Comparison of ENCODE assay signal across 9 mouse cellular contexts in genomic region chr17:21680019-21680376, GRCm38 (mm10). TPM values are rescaled to one million over a fixed set of nuclear protein-coding genes. Genes with fewer than 3 reads are reported as not detected.
DNase-seq lines count a peak whose midpoint lies in the region; ATAC-seq and TF ChIP-seq lines count a peak whose summit lies in the region.
"Not testable (repeated sequence)": the region's sequence is repeated elsewhere in the genome, so short reads cannot be mapped to it uniquely, and the experiment has no call there.
"Had no signal": no experiment of that assay in that cellular context is flagged by ENCODE, and none has a peak within 500 bp of the region (broad histone marks: within the 10 kb centered on the region; RNA-seq: fewer than 3 reads in every experiment).

No protein-coding gene starts in this region.

- TF ChIP-seq EP300 in CH12.LX (IDR thresholded peaks at IDR 0.05; ENCODE audit: low read length); heart, postnatal 0 days (IDR thresholded peaks at IDR 0.05; ENCODE audit: low read depth): not testable (repeated sequence)

- H3K4me2 ChIP-seq in CH12.LX (ENCODE audit: insufficient read depth, low read depth, poor library complexity, severe bottlenecking) = not testable (repeated sequence)
- H3K4me2 ChIP-seq in forebrain, embryonic 14.5 days (ENCODE audit: low read length) = peak overlapping the region; percentile 48
- H3K4me2 ChIP-seq in heart, postnatal 0 days (ENCODE audit: low read depth, low read length) = peak overlapping the region; percentile 55
- peak overlapping the region; percentile 44 for H3K4me2 ChIP-seq in kidney, embryonic 14.5 days (replicated peaks; ENCODE audit: low read depth, low read length)
- H3K4me2 ChIP-seq in liver, embryonic 13.5 days = peak overlapping the region; percentile 77

- dilution Hi-C loops in CH12.LX (cut with MboI; ENCODE audit: extremely low pct_ligation_motif_present, extremely low pct_unique_long_range_greater_than_20kb, low sequenced_read_pairs) = not testable (repeated sequence)

- H3K36me3 ChIP-seq in CH12.LX (replicated peaks in 1 of 2; ENCODE audit: control insufficient read depth in 1 of 2, insufficient read depth in 1 of 2, low read length in 1 of 2); forebrain, embryonic 14.5 days (ENCODE audit: control insufficient read depth, insufficient read depth, low read length); heart, postnatal 0 days (replicated peaks; ENCODE audit: control insufficient read depth, insufficient read depth, low read length); kidney, embryonic 14.5 days (ENCODE audit: control insufficient read depth, insufficient read depth, low read length); liver, embryonic 13.5 days; midbrain, embryonic 10.5 days: not testable (repeated sequence)

- in situ Hi-C loops in CH12.LX (cut with MboI; ENCODE audit: low pct_ligation_motif_present, low pct_unique_long_range_greater_than_20kb, low sequenced_read_pairs) = not testable (repeated sequence)

- not testable (repeated sequence) for H3K79me2 ChIP-seq in CH12.LX (replicated peaks; ENCODE audit: control insufficient read depth, extremely low read depth, insufficient read depth, poor library complexity, severe bottlenecking)

- TF ChIP-seq CTCF in CH12.LX (conservative IDR thresholded peaks at IDR 0.05 in 1 of 2, IDR thresholded peaks at IDR 0.05 in 1 of 2; ENCODE audit: low read depth in 2 of 2, low read length in 2 of 2); cortical plate, adult 2 months (IDR thresholded peaks at IDR 0.05; ENCODE audit: extremely low read depth, insufficient read depth, low read length); heart, postnatal 0 days (IDR thresholded peaks at IDR 0.05; ENCODE audit: low read depth); olfactory bulb, adult 2 months (IDR thresholded peaks at IDR 0.05; ENCODE audit: insufficient read depth, low read depth, low read length): not testable (repeated sequence)

- H3K27ac ChIP-seq in CH12.LX (ENCODE audit: insufficient read depth, low read depth); kidney, embryonic 14.5 days (ENCODE audit: low read depth, low read length): not testable (repeated sequence)
- H3K27ac ChIP-seq in cortical plate, adult 2 months (ENCODE audit: insufficient read depth, low read length) = peak overlapping the region; percentile 69; the same call in 1 of the 2 replicates
- peak overlapping the region; percentile 21; the same call in 1 of the 2 replicates for H3K27ac ChIP-seq in forebrain, embryonic 14.5 days (ENCODE audit: low read depth, low read length)
- peak overlapping the region; percentile 68; the same call in 1 of the 2 replicates for H3K27ac ChIP-seq in heart, postnatal 0 days (ENCODE audit: low read depth)
- H3K27ac ChIP-seq in liver, embryonic 13.5 days = peak overlapping the region; percentile 90
- peak overlapping the region; percentile 76 for H3K27ac ChIP-seq in midbrain, embryonic 10.5 days (replicated peaks)
- 0 out of 2 replicates have a peak overlapping the region, but pooled peaks have one; percentile 52 for H3K27ac ChIP-seq in olfactory bulb, adult 2 months (ENCODE audit: insufficient read depth, low read depth, low read length)

- WGBS in forebrain, embryonic 14.5 days = under 1% methylated on average over 10 of the region's 10 CpGs
- WGBS in heart, postnatal 0 days = 1% methylated on average over 10 of the region's 10 CpGs
- WGBS in kidney, embryonic 14.5 days = 2% methylated on average over 9 of the region's 10 CpGs
- WGBS in liver, embryonic 13.5 days (ENCODE audit: insufficient replicate concordance) = 1% methylated on average over 10 of the region's 10 CpGs
- under 1% methylated on average over 10 of the region's 10 CpGs for WGBS in midbrain, embryonic 10.5 days
- 0% methylated on average over 10 of the region's 10 CpGs for WGBS in olfactory bulb, adult 2 months

- H3K4me3 ChIP-seq in CH12.LX (replicated peaks in 1 of 3; ENCODE audit: low read depth in 2 of 3, low read length in 2 of 3, poor library complexity in 1 of 3) = peak overlapping the region; percentile 45 to 89 (median 54)
- peak overlapping the region; percentile 86 for H3K4me3 ChIP-seq in cortical plate, adult 2 months (ENCODE audit: insufficient read depth, low read length)
- peak overlapping the region; percentile 38 for H3K4me3 ChIP-seq in forebrain, embryonic 14.5 days (ENCODE audit: low read depth, low read length)
- H3K4me3 ChIP-seq in heart, postnatal 0 days (ENCODE audit: low read depth, low read length) = peak overlapping the region; percentile 56
- peak overlapping the region; percentile 42 for H3K4me3 ChIP-seq in kidney, embryonic 14.5 days (ENCODE audit: low read length)
- H3K4me3 ChIP-seq in liver, embryonic 13.5 days (replicated peaks) = peak overlapping the region; percentile 64
- H3K4me3 ChIP-seq in midbrain, embryonic 10.5 days = peak overlapping the region; percentile 55
- H3K4me3 ChIP-seq in olfactory bulb, adult 2 months (ENCODE audit: insufficient read depth, low read depth, low read length) = peak overlapping the region; percentile 62

- peak overlapping the region; percentile 72; the same call in 1 of the 2 replicates for H3K9ac ChIP-seq in CH12.LX (ENCODE audit: insufficient read depth, low read depth)
- peak overlapping the region; percentile 53 for H3K9ac ChIP-seq in forebrain, embryonic 14.5 days (ENCODE audit: low read length)
- H3K9ac ChIP-seq in heart, postnatal 0 days (replicated peaks; ENCODE audit: low read depth, low read length) = peak overlapping the region; percentile 52; the same call in 1 of the 2 replicates
- H3K9ac ChIP-seq in kidney, embryonic 14.5 days (ENCODE audit: low read depth, low read length) = peak overlapping the region; percentile 31; the same call in 1 of the 2 replicates
- H3K9ac ChIP-seq in liver, embryonic 13.5 days = peak overlapping the region; percentile 61

- H3K27me3 ChIP-seq in CH12.LX (replicated peaks); forebrain, embryonic 14.5 days (replicated peaks; ENCODE audit: control insufficient read depth, insufficient read depth, low read length); heart, postnatal 0 days (ENCODE audit: control insufficient read depth, insufficient read depth, low read length); kidney, embryonic 14.5 days (ENCODE audit: control insufficient read depth, insufficient read depth, low read length); liver, embryonic 13.5 days; midbrain, embryonic 10.5 days (ENCODE audit: low read depth, poor library complexity, severe bottlenecking): not testable (repeated sequence)

- DNase-seq in CH12.LX (ENCODE audit: extremely low read depth); forebrain, embryonic 14.5 days (ENCODE audit: low spot score); heart, postnatal 0 days (ENCODE audit: low spot score); liver, embryonic 13.5 days; midbrain, embryonic 10.5 days (ENCODE audit: low spot score): not testable (repeated sequence)

- ATAC-seq in forebrain, embryonic 14.5 days = peak; percentile 86
- ATAC-seq in heart, postnatal 0 days (ENCODE audit: insufficient read depth, low read depth) = peak; percentile 72
- peak; percentile 94 for ATAC-seq in kidney, embryonic 14.5 days (ENCODE audit: low FRiP score, low TSS enrichment)
- ATAC-seq in liver, embryonic 13.5 days (ENCODE audit: low read depth) = peak; percentile 86

- TF ChIP-seq POLR2A in CH12.LX (IDR thresholded peaks at IDR 0.05; ENCODE audit: low read depth, low read length) = peak; percentile 47; the same call in 1 of the 2 replicates
- TF ChIP-seq POLR2A in cortical plate, adult 2 months (IDR thresholded peaks at IDR 0.05; ENCODE audit: extremely low read depth, insufficient read depth, low read length); olfactory bulb, adult 2 months (IDR thresholded peaks at IDR 0.05; ENCODE audit: insufficient read depth, low read depth, low read length): not testable (repeated sequence)

- TF ChIP-seq RAD21 in CH12.LX (IDR thresholded peaks at IDR 0.05; ENCODE audit: low read depth, low read length) = not testable (repeated sequence)

- H3K4me1 ChIP-seq in CH12.LX (ENCODE audit: control insufficient read depth in 1 of 2, insufficient read depth in 2 of 2); cortical plate, adult 2 months (ENCODE audit: control insufficient read depth, insufficient read depth, low read length); forebrain, embryonic 14.5 days (ENCODE audit: control insufficient read depth, insufficient read depth, low read length); heart, postnatal 0 days (ENCODE audit: control insufficient read depth, insufficient read depth); kidney, embryonic 14.5 days (ENCODE audit: control insufficient read depth, insufficient read depth, low read length); midbrain, embryonic 10.5 days; olfactory bulb, adult 2 months (ENCODE audit: control insufficient read depth, insufficient read depth, low read length): not testable (repeated sequence)
- peaks cover 22% of the 10 kb centered on the region for H3K4me1 ChIP-seq in liver, embryonic 13.5 days (replicated peaks)

- H3K9me3 ChIP-seq in CH12.LX (replicated peaks; ENCODE audit: low read length); forebrain, embryonic 14.5 days (replicated peaks; ENCODE audit: control insufficient read depth, low read length); heart, postnatal 0 days (replicated peaks; ENCODE audit: control insufficient read depth, low read length); kidney, embryonic 14.5 days (ENCODE audit: control insufficient read depth, low read length); liver, embryonic 13.5 days (replicated peaks); midbrain, embryonic 10.5 days (replicated peaks): not testable (repeated sequence)

RNA-seq across cellular contexts. Expression of gene Gm10226, which starts 11.7 kb away (rescaled TPM):
- 1.2 and 3.1 TPM in 2 replicates for total RNA-seq in CH12.LX (2012; rRNA removed)
- total RNA-seq in CH12.LX (2014; rRNA removed) = 5.5 and 5.8 TPM in 2 replicates
- polyA plus RNA-seq in CH12.LX (2012; ENCODE audit: insufficient read length, low read depth) = 4.8 TPM in 1 of 2 replicates, not detected in the other
- 2.3 and 5.4 TPM in 2 replicates for polyA plus RNA-seq in cortical plate, adult 2 months (2012; rRNA removed)
- 22.1 and 23.7 TPM in 2 replicates for polyA plus RNA-seq in forebrain, embryonic 14.5 days (2014; fragmentation: Nextera tagmentation; extraction: Ambion mirVana)
- not detected in 2 replicates for total RNA-seq in heart, postnatal 0 days (2014; rRNA removed; ENCODE audit: low replicate concordance)
- polyA plus RNA-seq in heart, postnatal 0 days (2015; fragmentation: Nextera tagmentation; extraction: Ambion mirVana) = 2.1 and 2.8 TPM in 2 replicates
- 6.1 and 7.7 TPM in 2 replicates for polyA plus RNA-seq in kidney, embryonic 14.5 days (2014; fragmentation: Nextera tagmentation; extraction: Ambion mirVana)
- polyA plus RNA-seq in liver, embryonic 13.5 days (2015; fragmentation: Nextera tagmentation; extraction: Ambion mirVana) = 3.7 and 4.9 TPM in 2 replicates
- 10.7 and 14.2 TPM in 2 replicates for polyA plus RNA-seq in midbrain, embryonic 10.5 days (2016; fragmentation: Nextera tagmentation; extraction: Ambion mirVana)
- polyA plus RNA-seq in olfactory bulb, adult 2 months (2012; ENCODE audit: insufficient read depth, insufficient read length, low replicate concordance, missing spikeins) = not detected in 2 replicates
- polyA plus RNA-seq: large intestine, adult 2 months had no signal

RNA-seq across cellular contexts. Expression of gene Zfp760, which starts 27.5 kb away (rescaled TPM):
- 1.4 and 1.6 TPM in 2 replicates for total RNA-seq in CH12.LX (2012; rRNA removed)
- total RNA-seq in CH12.LX (2014; rRNA removed) = 3.5 and 3.8 TPM in 2 replicates
- 1.2 TPM in 2 replicates for polyA plus RNA-seq in CH12.LX (2012; ENCODE audit: insufficient read length, low read depth)
- 5.8 TPM in 2 replicates for polyA plus RNA-seq in cortical plate, adult 2 months (2012; rRNA removed)
- polyA plus RNA-seq in forebrain, embryonic 14.5 days (2014; fragmentation: Nextera tagmentation; extraction: Ambion mirVana) = 19.9 and 21.8 TPM in 2 replicates
- total RNA-seq in heart, postnatal 0 days (2014; rRNA removed; ENCODE audit: low replicate concordance) = 1.6 and 3.3 TPM in 2 replicates
- 2.8 and 3.0 TPM in 2 replicates for polyA plus RNA-seq in heart, postnatal 0 days (2015; fragmentation: Nextera tagmentation; extraction: Ambion mirVana)
- polyA plus RNA-seq in kidney, embryonic 14.5 days (2014; fragmentation: Nextera tagmentation; extraction: Ambion mirVana) = 12.9 and 18.4 TPM in 2 replicates
- polyA plus RNA-seq in liver, embryonic 13.5 days (2015; fragmentation: Nextera tagmentation; extraction: Ambion mirVana) = 3.8 and 5.0 TPM in 2 replicates
- polyA plus RNA-seq in midbrain, embryonic 10.5 days (2016; fragmentation: Nextera tagmentation; extraction: Ambion mirVana) = 18.6 and 20.7 TPM in 2 replicates
- not detected in 2 replicates for polyA plus RNA-seq in olfactory bulb, adult 2 months (2012; ENCODE audit: insufficient read depth, insufficient read length, low replicate concordance, missing spikeins)

RNA-seq across cellular contexts. Expression of gene Zfp983, which starts 29.6 kb away (rescaled TPM):
- 0.93 and 1.1 TPM in 2 replicates for total RNA-seq in CH12.LX (2012; rRNA removed)
- 2.1 and 2.3 TPM in 2 replicates for total RNA-seq in CH12.LX (2014; rRNA removed)
- polyA plus RNA-seq in CH12.LX (2012; ENCODE audit: insufficient read length, low read depth) = 0.87 and 1.1 TPM in 2 replicates
- 6.3 TPM in 2 replicates for polyA plus RNA-seq in cortical plate, adult 2 months (2012; rRNA removed)
- polyA plus RNA-seq in forebrain, embryonic 14.5 days (2014; fragmentation: Nextera tagmentation; extraction: Ambion mirVana) = 11.8 and 14.8 TPM in 2 replicates
- 1.5 and 3.2 TPM in 2 replicates for total RNA-seq in heart, postnatal 0 days (2014; rRNA removed; ENCODE audit: low replicate concordance)
- polyA plus RNA-seq in heart, postnatal 0 days (2015; fragmentation: Nextera tagmentation; extraction: Ambion mirVana) = 1.9 and 2.3 TPM in 2 replicates
- 2.6 and 4.4 TPM in 2 replicates for polyA plus RNA-seq in kidney, embryonic 14.5 days (2014; fragmentation: Nextera tagmentation; extraction: Ambion mirVana)
- polyA plus RNA-seq in liver, embryonic 13.5 days (2015; fragmentation: Nextera tagmentation; extraction: Ambion mirVana) = 1.1 and 1.3 TPM in 2 replicates
- polyA plus RNA-seq in midbrain, embryonic 10.5 days (2016; fragmentation: Nextera tagmentation; extraction: Ambion mirVana) = 5.7 and 6.9 TPM in 2 replicates
- polyA plus RNA-seq in olfactory bulb, adult 2 months (2012; ENCODE audit: insufficient read depth, insufficient read length, low replicate concordance, missing spikeins) = not detected in 2 replicates

RNA-seq across cellular contexts. Expression of gene Zfp229, which starts 50.6 kb away (rescaled TPM):
- 2.6 and 2.9 TPM in 2 replicates for total RNA-seq in CH12.LX (2012; rRNA removed)
- 5.1 and 5.5 TPM in 2 replicates for total RNA-seq in CH12.LX (2014; rRNA removed)
- 1.9 and 4.4 TPM in 2 replicates for polyA plus RNA-seq in CH12.LX (2012; ENCODE audit: insufficient read length, low read depth)
- 1.1 and 1.5 TPM in 2 replicates for polyA plus RNA-seq in cortical plate, adult 2 months (2012; rRNA removed)
- polyA plus RNA-seq in forebrain, embryonic 14.5 days (2014; fragmentation: Nextera tagmentation; extraction: Ambion mirVana) = 6.5 and 7.5 TPM in 2 replicates
- total RNA-seq in heart, postnatal 0 days (2014; rRNA removed; ENCODE audit: low replicate concordance) = 0.93 and 5.3 TPM in 2 replicates
- polyA plus RNA-seq in heart, postnatal 0 days (2015; fragmentation: Nextera tagmentation; extraction: Ambion mirVana) = 5.8 and 6.0 TPM in 2 replicates
- polyA plus RNA-seq in kidney, embryonic 14.5 days (2014; fragmentation: Nextera tagmentation; extraction: Ambion mirVana) = 5.1 and 8.8 TPM in 2 replicates
- 2.0 and 2.4 TPM in 2 replicates for polyA plus RNA-seq in liver, embryonic 13.5 days (2015; fragmentation: Nextera tagmentation; extraction: Ambion mirVana)
- polyA plus RNA-seq in midbrain, embryonic 10.5 days (2016; fragmentation: Nextera tagmentation; extraction: Ambion mirVana) = 7.8 and 9.7 TPM in 2 replicates
- not detected in 2 replicates for polyA plus RNA-seq in olfactory bulb, adult 2 months (2012; ENCODE audit: insufficient read depth, insufficient read length, low replicate concordance, missing spikeins)
